Mouse (Mus musculus) CH12.LX (cell line): ENCODE data around the gene Mcpt1. TPM values are rescaled to one million over a fixed set of nuclear protein-coding genes. Genes with fewer than 3 reads are reported as not detected.
"Not testable (repeated sequence)": the region's sequence is repeated elsewhere in the genome, so short reads cannot be mapped to it uniquely, and the experiment has no call there.

ENCODE experiments used
- DNase-seq: peaks from one replicate; pipeline ENCODE4 v3.0.0-alpha.2; 2013; ENCODE audit errors: extremely low read depth
- H3K27ac ChIP-seq: 2 replicates; pipeline ENCODE4 v1.5.1; 2012; ENCODE audit warnings: low read depth, mild to moderate bottlenecking, control low read depth, moderate library complexity; ENCODE audit not compliant: insufficient read depth
- H3K27me3 ChIP-seq: replicated peaks from 2 replicates; pipeline ENCODE3; 2012; ENCODE audit warnings: inconsistent platforms
- H3K36me3 ChIP-seq, 2 experiments: replicated peaks in 1 of 2; 2 replicates each; pipeline versions ENCODE3 to v1.6.1; 2012; ENCODE audit warnings: inconsistent platforms in 1 of 2, low read length in 1 of 2, mild to moderate bottlenecking in 1 of 2, mixed read lengths in 1 of 2, moderate library complexity in 1 of 2; ENCODE audit not compliant: control insufficient read depth in 1 of 2, insufficient read depth in 1 of 2
- H3K4me1 ChIP-seq, 2 experiments: 2 replicates each; pipeline ENCODE4 v1.6.1; 2012; ENCODE audit warnings: inconsistent platforms in 1 of 2, moderate library complexity in 1 of 2; ENCODE audit not compliant: insufficient read depth in 2 of 2, control insufficient read depth in 1 of 2
- H3K4me2 ChIP-seq: 2 replicates; pipeline ENCODE4 v1.6.1; 2012; ENCODE audit warnings: low read depth, mild to moderate bottlenecking, control low read depth; ENCODE audit not compliant: poor library complexity, insufficient read depth, severe bottlenecking
- H3K4me3 ChIP-seq, 3 experiments: fragments of 150-350 bp in 1 of 3; sonication (generic) in 1 of 3; replicated peaks in 1 of 3; 2 replicates each; pipeline versions ENCODE3 to v1.5.1; 2011 to 2012; ENCODE audit warnings: low read depth in 2 of 3, low read length in 2 of 3, mild to moderate bottlenecking in 2 of 3, moderate library complexity in 2 of 3, control low read depth in 1 of 3, improper control_type of control experiment in 1 of 3, inconsistent platforms in 1 of 3, mixed read lengths in 1 of 3; ENCODE audit not compliant: poor library complexity in 1 of 3
- H3K79me2 ChIP-seq: replicated peaks from 2 replicates; pipeline ENCODE4 v1.6.1; 2012; ENCODE audit warnings: mild to moderate bottlenecking, moderate library complexity; ENCODE audit not compliant: control insufficient read depth, poor library complexity, insufficient read depth, severe bottlenecking; ENCODE audit errors: extremely low read depth
- H3K9ac ChIP-seq: 2 replicates; pipeline ENCODE4 v1.6.1; 2012; ENCODE audit warnings: low read depth, mild to moderate bottlenecking, control low read depth, moderate library complexity; ENCODE audit not compliant: insufficient read depth
- H3K9me3 ChIP-seq: replicated peaks from 2 replicates; pipeline ENCODE3; 2012; ENCODE audit warnings: low read length, inconsistent platforms, mixed read lengths
- CHD1 ChIP-seq: IDR thresholded peaks from 2 replicates; pipeline ENCODE4 v1.6.1; 2012; ENCODE audit warnings: low read depth, low read length, improper control_type of control experiment, inconsistent platforms
- CTCF ChIP-seq, 2 experiments: IDR thresholded peaks in 1 of 2; conservative IDR thresholded peaks in 1 of 2; 2 replicates each; pipeline ENCODE4 v1.5.1; 2011 to 2012; ENCODE audit warnings: low read depth in 2 of 2, low read length in 2 of 2, improper control_type of control experiment in 1 of 2, inconsistent platforms in 1 of 2, mild to moderate bottlenecking in 1 of 2, moderate library complexity in 1 of 2
- ETS1 ChIP-seq: conservative IDR thresholded peaks from 2 replicates; pipeline ENCODE4 v1.6.1; 2012; ENCODE audit warnings: low read depth, mild to moderate bottlenecking, inconsistent platforms, low read length, improper control_type of control experiment, moderate library complexity
- JUN ChIP-seq: IDR thresholded peaks from 2 replicates; pipeline ENCODE4 v1.6.1; 2011; ENCODE audit warnings: low read depth, mild to moderate bottlenecking, low read length, improper control_type of control experiment, moderate library complexity; ENCODE audit not compliant: insufficient read depth
- JUND ChIP-seq: conservative IDR thresholded peaks from 2 replicates; pipeline ENCODE4 v1.6.1; 2011; ENCODE audit warnings: low read depth, low read length, improper control_type of control experiment
- MAZ ChIP-seq: IDR thresholded peaks from 2 replicates; pipeline ENCODE4 v1.6.1; 2012; ENCODE audit warnings: low read depth, mild to moderate bottlenecking, inconsistent platforms, low read length, improper control_type of control experiment, moderate library complexity
- MXI1 ChIP-seq: IDR thresholded peaks from 2 replicates; pipeline ENCODE4 v1.6.1; 2011; ENCODE audit warnings: mild to moderate bottlenecking, low read depth, low read length, improper control_type of control experiment
- MYC ChIP-seq: IDR thresholded peaks from 2 replicates; pipeline ENCODE4 v1.6.1; 2011; ENCODE audit warnings: low read depth, mild to moderate bottlenecking, improper control_type of control experiment, low read length
- NELFE ChIP-seq: IDR thresholded peaks from 2 replicates; pipeline ENCODE4 v1.6.1; 2011; ENCODE audit warnings: low read depth, low read length, improper control_type of control experiment
- RAD21 ChIP-seq: IDR thresholded peaks from 2 replicates; pipeline ENCODE4 v1.6.1; 2011; ENCODE audit warnings: low read depth, mild to moderate bottlenecking, low read length, improper control_type of control experiment, moderate library complexity
- SIN3A ChIP-seq: IDR thresholded peaks from 2 replicates; pipeline ENCODE4 v1.6.1; 2012; ENCODE audit warnings: low read length, improper control_type of control experiment, inconsistent platforms
- SMC3 ChIP-seq: IDR thresholded peaks from 2 replicates; pipeline ENCODE4 v1.6.1; 2011; ENCODE audit warnings: low read depth, low read length, improper control_type of control experiment
- TBP ChIP-seq: conservative IDR thresholded peaks from 2 replicates; pipeline ENCODE4 v1.6.1; 2011; ENCODE audit warnings: low read depth, low read length, improper control_type of control experiment
- USF2 ChIP-seq: conservative IDR thresholded peaks from 2 replicates; pipeline ENCODE4 v1.6.1; 2011; ENCODE audit warnings: low read depth, low read length, improper control_type of control experiment
- ZKSCAN1 ChIP-seq: IDR thresholded peaks from 2 replicates; pipeline ENCODE4 v1.6.1; 2012; ENCODE audit warnings: low read depth, inconsistent platforms, low read length, improper control_type of control experiment, borderline replicate concordance
- dilution Hi-C: fragments of 300-500 bp; cut with MboI; formaldehyde crosslinking; loops from 2 replicates; pipeline ENCODE4 v1.14.3; 2020; ENCODE audit warnings: low sequenced_read_pairs; ENCODE audit not compliant: extremely low pct_unique_long_range_greater_than_20kb, extremely low pct_ligation_motif_present
- in situ Hi-C: fragments of 300-500 bp; cut with MboI; formaldehyde crosslinking; loops from 3 replicates; pipeline ENCODE4 v1.14.3; 2019; ENCODE audit warnings: low sequenced_read_pairs, low pct_ligation_motif_present, low pct_unique_long_range_greater_than_20kb, mixed read lengths
- polyA plus RNA-seq: library from polyadenylated mRNA; unstranded; fragments of >175 nt; gene quantifications from 2 replicates; pipeline ENCODE4 v1.2.1, GENCODE M21; 2012; ENCODE audit warnings: low read depth; ENCODE audit not compliant: insufficient read length
- total RNA-seq, 2 experiments: library from RNA; depleted of rRNA; stranded (reverse); fragments of 300-350 nt in 1 of 2; fragments of >200 nt in 1 of 2; gene quantifications; 2 replicates each; pipeline ENCODE4 v1.2.3; 2012 to 2014

Mcpt1 gene
- total and polyA plus RNA-seq, 3 experiments = 0.17 to 1.0 (median 0.39) TPM

- H3K27me3 ChIP-seq = no peaks in the 10 kb centered on the region
- in situ Hi-C loops = no loop called here
- H3K4me2 ChIP-seq = no peak overlapping the region
- dilution Hi-C loops = no loop called here
- no peaks in the 10 kb centered on the region for H3K9me3 ChIP-seq
- H3K9ac ChIP-seq = peak overlapping the region; percentile 24; the same call in 1 of the 2 replicates
- H3K27ac ChIP-seq = no peak overlapping the region
- peaks cover 14 to 26% of the 10 kb centered on the region in 2 experiments for H3K4me1 ChIP-seq
- no peak overlapping the region for H3K4me3 ChIP-seq
- H3K36me3 ChIP-seq = no peaks in the 10 kb centered on the region
- no peaks in the 10 kb centered on the region for H3K79me2 ChIP-seq
- DNase-seq = no peak
- no peak for TF ChIP-seq MYC
- TF ChIP-seq USF2 = no peak
- no peak for TF ChIP-seq MXI1
- no peak for TF ChIP-seq NELFE
- no peak for TF ChIP-seq CTCF (conservative IDR thresholded peaks at IDR 0.05 in 1 of 2, IDR thresholded peaks at IDR 0.05 in 1 of 2; ENCODE audit: low read depth in 2 of 2, low read length in 2 of 2)
- TF ChIP-seq JUN = no peak
- TF ChIP-seq JUND = no peak
- TF ChIP-seq SMC3 = no peak
- no peak for TF ChIP-seq SIN3A
- no peak for TF ChIP-seq RAD21
- TF ChIP-seq CHD1 = no peak
- TF ChIP-seq MAZ = no peak
- TF ChIP-seq TBP = no peak
- TF ChIP-seq ZKSCAN1 = no peak
- no peak for TF ChIP-seq ETS1
Observed at GRCm38 (mm10) chr14:56019446-56019845, 1.7 kb downstream of the Mcpt1 start.

GRCm38 (mm10) chr14:56021305-56021704 is 3.5 kb downstream of the Mcpt1 start:
- DNase-seq, in situ Hi-C loops: not testable (repeated sequence)

GRCm38 (mm10) chr14:56030395-56030794 is 12.6 kb downstream of the Mcpt1 start, which contains the start of gene Mcpt9:
TSS of gene Mcpt9 (minus strand) at chr14:56030495.
- H3K79me2 ChIP-seq, in situ Hi-C loops, H3K27ac ChIP-seq, H3K4me3 ChIP-seq, DNase-seq, H3K36me3 ChIP-seq, dilution Hi-C loops, H3K9ac ChIP-seq, H3K4me2 ChIP-seq, H3K9me3 ChIP-seq, H3K27me3 ChIP-seq: not testable (repeated sequence)
- H3K4me1 ChIP-seq = peaks cover 15 to 23% of the 10 kb centered on the region in 2 experiments; a peak in 3 of 4 replicates

More at GRCm38 (mm10) chr14:56021305-56021704, 3.5 kb downstream of the Mcpt1 start:
- H3K27me3 ChIP-seq, H3K4me2 ChIP-seq, H3K9ac ChIP-seq, H3K27ac ChIP-seq, H3K9me3 ChIP-seq, H3K79me2 ChIP-seq, H3K4me3 ChIP-seq, H3K36me3 ChIP-seq, dilution Hi-C loops: not testable (repeated sequence)
- peaks cover 8 to 21% of the 10 kb centered on the region in 2 experiments for H3K4me1 ChIP-seq
